Mouse (Mus musculus) lung, adult 18-20 months (tissue): ENCODE measurements around the gene Ccdc124.
A peak's percentile ranks its signal among the peaks of the same experiment; 100 is the strongest.
"Not testable (repeated sequence)": the region's sequence is repeated elsewhere in the genome, so short reads cannot be mapped to it uniquely, and the experiment has no call there.

Source experiments
- DNase-seq, 2 experiments: peaks; one replicate each; pipeline ENCODE4 v3.0.0; 2022; ENCODE audit warnings: mixed read lengths in 2 of 2

Ccdc124 gene

GRCm38 (mm10) chr8:70873364-70873985 is at the start of gene Ccdc124:
TSS of gene Ccdc124 (minus strand) at chr8:70873935.
- peak; percentile 95 to 96 for DNase-seq

GRCm38 (mm10) chr8:70920049-70920922 is 46.6 kb upstream of the Ccdc124 start:
- DNase-seq = no peak

GRCm38 (mm10) chr8:70914704-70915103 is 41.0 kb upstream of the Ccdc124 start:
- no peak for DNase-seq

- DNase-seq = no peak
Observed at GRCm38 (mm10) chr8:70913523-70913922, 39.8 kb upstream of the Ccdc124 start.

GRCm38 (mm10) chr8:70912955-70913354 is 39.2 kb upstream of the Ccdc124 start:
- DNase-seq = no peak

GRCm38 (mm10) chr8:70911596-70911995 is 37.9 kb upstream of the Ccdc124 start:
- DNase-seq = no peak

- no peak for DNase-seq
Observed at GRCm38 (mm10) chr8:70907518-70907917, 33.8 kb upstream of the Ccdc124 start.

- DNase-seq = peak; percentile 61 to 74
Observed at GRCm38 (mm10) chr8:70905831-70906736, 32.3 kb upstream of the Ccdc124 start, which contains the start of gene Map1s. TSS of gene Map1s (plus strand) at chr8:70905932.

GRCm38 (mm10) chr8:70905463-70905830 is 31.7 kb upstream of the Ccdc124 start:
- no peak for DNase-seq

GRCm38 (mm10) chr8:70904532-70904931 is 30.8 kb upstream of the Ccdc124 start:
- DNase-seq = peak; percentile 65 to 81

GRCm38 (mm10) chr8:70903582-70903981 is 29.8 kb upstream of the Ccdc124 start:
- no peak for DNase-seq

GRCm38 (mm10) chr8:70903112-70903511 is 29.4 kb upstream of the Ccdc124 start:
- no peak for DNase-seq

- no peak for DNase-seq
Observed at GRCm38 (mm10) chr8:70902211-70902610, 28.5 kb upstream of the Ccdc124 start.

- DNase-seq = no peak
Observed at GRCm38 (mm10) chr8:70900872-70901387, 27.2 kb upstream of the Ccdc124 start.

- no peak for DNase-seq
Observed at GRCm38 (mm10) chr8:70899226-70899625, 25.5 kb upstream of the Ccdc124 start.

GRCm38 (mm10) chr8:70898661-70899198 is 25.0 kb upstream of the Ccdc124 start:
- no peak for DNase-seq

- DNase-seq = peak; percentile 83 to 89
Observed at GRCm38 (mm10) chr8:70897681-70898413, 24.1 kb upstream of the Ccdc124 start.

- peak; percentile 98 for DNase-seq
Observed at GRCm38 (mm10) chr8:70897021-70897680, 23.4 kb upstream of the Ccdc124 start, which contains the start of gene Rpl18a. TSS of gene Rpl18a (minus strand) at chr8:70897412.

- DNase-seq = no peak
Observed at GRCm38 (mm10) chr8:70896316-70897020, 22.7 kb upstream of the Ccdc124 start.

- DNase-seq = not testable (repeated sequence)
Observed at GRCm38 (mm10) chr8:70895571-70896259, 22.0 kb upstream of the Ccdc124 start.
